In genomic region chr8:86418414-86418981, GRCm38 (mm10) we compare ENCODE assay signal across 19 mouse cellular contexts.
A peak's percentile ranks its signal among the peaks of the same experiment; 100 is the strongest.
DNase-seq lines count a peak whose midpoint lies in the region; ATAC-seq lines count a peak whose summit lies in the region.
"Had no signal": no experiment of that assay in that cellular context is flagged by ENCODE, and none has a peak within 500 bp of the region (broad histone marks: within the 10 kb centered on the region; RNA-seq: fewer than 3 reads in every experiment).

No protein-coding gene starts in this region.

- peak; percentile 54 for ATAC-seq in kidney, embryonic 16.5 days (ENCODE audit: low FRiP score, low TSS enrichment)
- no peak for ATAC-seq in hindbrain, embryonic 15.5 days (ENCODE audit: low FRiP score, low read depth)
- ATAC-seq in midbrain, embryonic 13.5 days, result peak; percentile 67

- H3K36me3 ChIP-seq in kidney, embryonic 16.5 days (ENCODE audit: insufficient read depth, low read length), result no peaks in the 10 kb centered on the region
- H3K36me3 ChIP-seq in hindbrain, embryonic 15.5 days, result no peaks in the 10 kb centered on the region
- no peaks in the 10 kb centered on the region for H3K36me3 ChIP-seq in midbrain, embryonic 13.5 days
- H3K36me3 ChIP-seq: heart, embryonic 13.5 days; limb, embryonic 15.5 days; liver, embryonic 15.5 days had no signal

- H3K9me3 ChIP-seq in kidney, embryonic 16.5 days (ENCODE audit: low read length), result no peaks in the 10 kb centered on the region
- H3K9me3 ChIP-seq in hindbrain, embryonic 15.5 days, result no peaks in the 10 kb centered on the region
- H3K9me3 ChIP-seq in midbrain, embryonic 13.5 days, result 0 out of 2 replicates have a peak, but pooled peaks cover 6% of the 10 kb centered on the region
- H3K9me3 ChIP-seq: heart, embryonic 13.5 days; limb, embryonic 15.5 days; liver, embryonic 15.5 days had no signal

- H3K27me3 ChIP-seq in kidney, embryonic 16.5 days (ENCODE audit: insufficient read depth, low read length), result no peaks in the 10 kb centered on the region
- H3K27me3 ChIP-seq in hindbrain, embryonic 15.5 days, result no peaks in the 10 kb centered on the region
- H3K27me3 ChIP-seq in midbrain, embryonic 13.5 days, result no peaks in the 10 kb centered on the region
- H3K27me3 ChIP-seq: heart, embryonic 13.5 days; limb, embryonic 15.5 days; liver, embryonic 15.5 days had no signal

- no peak overlapping the region for H3K4me2 ChIP-seq in kidney, embryonic 16.5 days (replicated peaks; ENCODE audit: low read depth, low read length)
- H3K4me2 ChIP-seq in hindbrain, embryonic 15.5 days, result no peak overlapping the region
- H3K4me2 ChIP-seq in midbrain, embryonic 13.5 days (replicated peaks), result no peak overlapping the region
- H3K4me2 ChIP-seq: heart, embryonic 13.5 days; limb, embryonic 15.5 days; liver, embryonic 15.5 days had no signal

- no peaks in the 10 kb centered on the region for H3K4me1 ChIP-seq in kidney, embryonic 16.5 days (ENCODE audit: insufficient read depth, low read length)
- peaks cover 10% of the 10 kb centered on the region for H3K4me1 ChIP-seq in hindbrain, embryonic 15.5 days (replicated peaks)
- H3K4me1 ChIP-seq in midbrain, embryonic 13.5 days (replicated peaks), result peaks cover 20% of the 10 kb centered on the region
- H3K4me1 ChIP-seq: heart, embryonic 13.5 days; limb, embryonic 15.5 days; liver, embryonic 15.5 days had no signal

- H3K27ac ChIP-seq in kidney, embryonic 16.5 days (ENCODE audit: low read length), result no peak overlapping the region
- H3K27ac ChIP-seq in hindbrain, embryonic 15.5 days (replicated peaks), result peak overlapping the region; percentile 52; the same call in 1 of the 2 replicates
- peak overlapping the region; percentile 80 for H3K27ac ChIP-seq in midbrain, embryonic 13.5 days
- H3K27ac ChIP-seq: heart, embryonic 13.5 days; layer of hippocampus, adult 2 months; limb, embryonic 15.5 days; liver, embryonic 15.5 days; macrophage had no signal

- peak; percentile 4 for DNase-seq in heart, adult 11 months
- DNase-seq in heart, postnatal 4 days, result no peak
- DNase-seq in kidney, postnatal 14 days, result no peak
- DNase-seq in Muller cell, postnatal 12 days (ENCODE audit: inconsistent ontology term), result no peak
- DNase-seq: cerebellum, adult 2 months; cerebellum, postnatal 36 days; gastrocnemius, postnatal 10 days; heart, adult 18-20 months; kidney, adult 18-20 months; right cerebral cortex, postnatal 4 days; thymus, postnatal 25 days had no signal

- no peak overlapping the region for H3K9ac ChIP-seq in kidney, embryonic 16.5 days (replicated peaks; ENCODE audit: low read length)
- H3K9ac ChIP-seq in hindbrain, embryonic 15.5 days, result no peak overlapping the region
- H3K9ac ChIP-seq in midbrain, embryonic 13.5 days (replicated peaks), result no peak overlapping the region
- H3K9ac ChIP-seq: heart, embryonic 13.5 days; limb, embryonic 15.5 days; liver, embryonic 15.5 days had no signal

- H3K4me3 ChIP-seq in kidney, embryonic 16.5 days (ENCODE audit: low read length), result no peak overlapping the region
- no peak overlapping the region for H3K4me3 ChIP-seq in hindbrain, embryonic 15.5 days
- H3K4me3 ChIP-seq in midbrain, embryonic 13.5 days (replicated peaks), result no peak overlapping the region
- H3K4me3 ChIP-seq: heart, embryonic 13.5 days; layer of hippocampus, adult 2 months; limb, embryonic 15.5 days; liver, embryonic 15.5 days had no signal

- 17% methylated on average over 7 of the region's 7 CpGs for WGBS in kidney, embryonic 16.5 days
- 44% methylated on average over 7 of the region's 7 CpGs for WGBS in hindbrain, embryonic 15.5 days
- 32% methylated on average over 7 of the region's 7 CpGs for WGBS in midbrain, embryonic 13.5 days
